Mouse (Mus musculus) retina, embryonic 14.5 days (tissue): ENCODE measurements around the gene Pigh.

Source experiments
- DNase-seq: peaks from one replicate; pipeline ENCODE4 v3.0.0-alpha.2; 2015; ENCODE audit warnings: low spot score

Gene Pigh

DNA sequence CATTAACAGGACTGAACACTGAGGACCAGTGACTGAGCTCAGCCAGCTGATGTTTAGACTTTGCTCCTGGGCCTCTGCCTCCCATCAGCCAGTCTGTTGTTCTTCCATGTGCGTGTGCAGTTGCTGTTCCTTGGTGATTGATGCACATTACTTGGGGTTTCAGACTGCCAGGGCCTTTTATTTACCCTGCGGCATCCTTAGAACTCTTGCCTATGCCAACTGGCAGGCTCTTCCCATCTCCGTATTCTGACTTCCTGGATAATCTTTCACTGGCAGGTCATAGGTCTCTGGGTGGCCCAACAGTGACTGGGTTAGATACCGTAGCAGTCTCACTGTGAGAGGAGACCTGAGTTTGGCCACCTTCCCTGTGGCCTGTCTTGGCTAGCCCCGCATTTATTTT lies 21.9 kb downstream of the Pigh start:
- DNase-seq: no peak

DNA sequence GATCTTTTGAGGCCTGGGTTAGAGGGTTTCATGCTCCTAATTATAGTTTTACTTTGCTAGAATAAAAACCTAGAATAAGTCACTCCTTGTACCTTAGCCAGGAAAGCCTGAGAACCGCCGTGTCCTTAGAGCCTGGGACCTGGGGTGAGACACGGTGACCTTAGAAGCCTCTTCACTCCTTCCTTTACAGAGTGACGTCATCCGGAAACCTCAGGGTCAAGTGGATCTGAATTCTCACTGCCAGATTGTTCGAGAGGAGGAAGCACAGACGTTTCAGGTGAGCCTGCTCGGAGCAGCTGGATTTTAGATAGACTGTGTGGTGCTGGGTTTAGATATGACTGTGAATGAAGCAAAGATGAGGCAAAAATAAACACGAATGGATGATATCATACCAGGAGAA lies 23.0 kb downstream of the Pigh start:
- DNase-seq: no peak

DNA sequence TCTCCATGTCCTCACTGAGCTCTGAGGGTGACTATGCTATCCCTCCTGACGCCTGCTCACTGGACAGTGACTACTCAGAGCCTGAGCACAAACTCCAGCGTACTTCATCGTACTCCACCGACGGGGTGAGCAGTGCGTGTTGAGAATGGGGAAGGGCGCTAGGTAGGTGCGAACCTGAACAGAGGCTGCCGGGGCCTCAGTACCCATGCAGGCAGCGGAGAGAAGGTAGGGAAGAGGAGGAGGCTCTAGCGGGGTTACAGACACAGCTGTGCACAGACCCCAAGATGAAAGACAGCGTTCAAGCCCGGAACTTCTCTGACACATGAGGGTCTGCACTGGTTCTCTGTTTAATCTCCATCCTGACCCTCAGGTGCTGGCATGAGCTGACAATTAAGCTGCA lies 25.0 kb downstream of the Pigh start:
- no peak for DNase-seq

DNA sequence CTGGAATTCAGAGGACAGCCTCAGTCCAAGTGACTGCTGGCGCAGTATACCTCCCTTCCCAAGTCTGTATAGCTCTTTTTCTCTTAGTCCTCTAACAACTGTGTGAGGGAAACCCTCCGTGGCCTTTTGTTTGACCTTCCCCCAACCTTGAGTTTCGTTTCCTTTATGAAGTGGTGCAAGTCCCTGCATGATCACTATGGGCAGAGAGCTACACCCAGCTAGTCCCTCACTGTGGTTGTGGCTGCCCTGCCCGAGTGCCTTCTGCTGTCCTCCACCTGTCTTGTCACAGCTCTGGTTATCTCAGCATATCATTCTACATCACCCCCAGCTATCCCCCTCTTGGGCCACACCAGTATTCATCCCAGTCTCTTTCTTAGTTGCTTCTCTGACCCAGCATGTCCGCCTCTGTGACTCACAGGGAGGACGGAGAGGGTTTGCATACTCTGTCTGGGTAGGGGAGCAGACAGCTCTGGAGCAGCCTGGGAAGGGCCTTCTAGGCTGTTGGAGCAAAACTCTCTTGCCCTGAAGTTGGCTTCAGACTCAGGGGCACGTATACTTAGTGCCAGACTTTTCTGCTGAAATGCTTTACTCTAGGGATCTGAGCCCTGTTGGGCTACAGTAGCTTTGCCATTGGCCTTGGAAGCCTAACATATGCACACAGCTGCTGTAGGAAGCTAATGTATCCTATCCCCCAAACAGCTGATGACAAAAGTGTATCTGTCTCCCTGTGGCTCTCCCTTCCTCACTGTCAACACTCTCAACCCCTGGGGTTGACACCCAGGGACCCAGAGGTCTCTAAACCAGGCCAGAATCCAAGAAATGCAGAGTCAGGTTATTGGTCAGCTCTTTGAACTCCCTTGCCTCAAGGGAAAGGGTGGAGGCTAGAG lies 28.4 kb downstream of the Pigh start:
- no peak for DNase-seq

DNA sequence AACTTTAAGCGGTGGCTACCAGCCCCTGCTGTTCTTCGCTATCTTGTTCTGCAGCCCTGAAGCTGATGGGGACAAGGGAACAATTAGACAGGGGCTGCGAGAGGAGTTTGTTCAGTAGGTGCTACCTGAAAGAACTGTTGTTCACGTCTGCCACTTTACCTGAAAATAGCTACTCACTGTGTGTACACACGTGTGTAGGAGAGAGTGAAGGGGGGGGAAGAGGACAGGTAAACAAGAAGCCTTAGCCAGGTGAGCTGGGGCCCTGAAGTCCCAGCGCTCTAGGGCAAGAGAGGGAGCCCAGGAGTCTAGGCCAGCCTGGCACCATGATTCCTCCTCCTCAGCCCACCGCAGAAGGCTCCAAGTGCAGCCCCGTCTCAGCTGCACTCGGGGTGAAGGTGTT lies 29.3 kb downstream of the Pigh start:
- DNase-seq: no peak

DNA sequence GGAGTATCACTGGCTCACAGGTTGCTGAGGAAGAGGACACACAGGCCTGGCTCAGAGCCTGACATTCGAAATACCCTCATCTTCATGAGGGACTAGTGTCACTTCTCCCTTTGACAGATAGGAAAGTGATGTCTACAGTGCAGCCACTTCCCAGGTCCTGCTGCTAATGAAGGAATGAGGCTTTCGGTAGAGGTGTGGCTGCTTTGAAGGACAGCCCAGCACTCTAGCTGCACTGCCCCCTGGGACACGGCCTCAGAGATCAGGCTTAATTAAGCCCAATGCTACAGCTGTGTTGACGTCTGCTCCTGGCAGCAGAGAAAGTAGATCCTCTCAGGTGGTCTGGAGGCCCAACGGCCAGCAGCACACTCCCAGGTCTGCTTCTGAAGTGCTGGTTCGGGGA lies 29.9 kb downstream of the Pigh start:
- no peak for DNase-seq

DNA sequence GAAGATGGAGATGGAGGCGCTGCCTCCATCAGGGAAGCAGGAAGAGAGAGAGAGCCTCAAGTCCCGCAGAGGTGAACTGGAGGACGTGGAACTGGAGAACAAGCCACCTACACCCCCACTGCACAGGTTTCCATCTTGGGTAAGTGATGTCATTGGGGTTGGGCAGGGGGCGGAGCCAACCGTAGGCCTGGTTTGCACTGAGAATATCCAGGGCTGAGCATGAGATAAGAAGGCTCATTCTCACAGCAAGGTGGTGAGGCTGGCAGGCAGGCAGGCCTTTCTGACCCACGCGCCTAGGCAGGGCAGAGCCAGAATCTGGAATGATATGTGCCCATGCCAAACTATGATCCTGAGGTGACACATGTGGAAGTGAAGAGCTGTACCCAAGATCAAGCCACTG lies 34.2 kb downstream of the Pigh start:
- no peak for DNase-seq

DNA sequence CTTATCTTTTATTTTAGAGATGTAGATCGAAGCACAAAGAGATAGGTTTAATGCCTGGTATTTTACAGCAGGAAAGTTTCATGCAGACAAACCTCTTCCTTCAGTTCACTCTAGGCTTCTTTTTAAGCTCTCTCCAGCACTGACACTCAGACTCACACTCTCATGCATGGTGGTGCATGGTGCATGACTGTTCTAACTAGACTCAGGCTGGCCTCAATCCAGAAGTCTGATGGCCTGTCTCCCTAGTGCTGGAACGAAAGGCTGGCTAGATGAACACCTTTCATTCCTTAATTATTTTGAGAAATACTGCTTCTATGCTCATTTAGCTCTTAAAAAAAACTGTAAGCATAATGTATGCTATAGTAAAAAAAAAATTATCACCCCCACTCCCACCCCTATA lies 37.4 kb downstream of the Pigh start:
- DNase-seq: no peak

DNA sequence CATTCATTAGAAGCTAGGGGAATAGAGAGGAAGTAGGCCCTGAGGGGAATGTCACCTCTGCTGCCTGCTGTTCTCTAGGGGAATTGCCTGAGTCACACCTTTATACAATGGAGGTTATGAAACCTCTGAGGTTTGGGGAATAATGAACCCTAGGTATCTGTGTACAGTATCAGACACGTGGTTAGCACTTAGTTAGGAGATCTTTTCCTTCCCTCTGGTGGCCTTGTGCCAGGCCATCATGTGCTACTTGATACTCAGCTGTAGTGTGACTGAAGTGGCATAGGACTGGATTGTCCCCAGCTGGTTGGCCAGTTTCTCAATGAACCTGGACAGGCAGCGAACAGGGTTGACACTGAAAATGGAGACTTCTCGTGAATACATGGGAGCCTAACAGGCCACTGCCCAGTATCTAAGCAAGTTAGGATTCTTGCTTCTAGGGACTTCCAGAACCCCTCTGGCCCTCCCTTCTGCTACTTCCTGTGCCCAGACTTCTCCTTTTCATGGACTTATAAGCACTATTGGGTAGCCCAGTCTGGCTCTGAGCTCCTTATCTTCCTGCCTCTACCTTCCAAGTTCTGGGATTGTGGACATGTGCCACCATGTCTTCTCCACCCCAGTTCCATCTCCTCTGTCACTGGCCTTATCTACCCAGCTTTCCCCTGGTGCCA lies 38.8 kb downstream of the Pigh start:
- DNase-seq: no peak

DNA sequence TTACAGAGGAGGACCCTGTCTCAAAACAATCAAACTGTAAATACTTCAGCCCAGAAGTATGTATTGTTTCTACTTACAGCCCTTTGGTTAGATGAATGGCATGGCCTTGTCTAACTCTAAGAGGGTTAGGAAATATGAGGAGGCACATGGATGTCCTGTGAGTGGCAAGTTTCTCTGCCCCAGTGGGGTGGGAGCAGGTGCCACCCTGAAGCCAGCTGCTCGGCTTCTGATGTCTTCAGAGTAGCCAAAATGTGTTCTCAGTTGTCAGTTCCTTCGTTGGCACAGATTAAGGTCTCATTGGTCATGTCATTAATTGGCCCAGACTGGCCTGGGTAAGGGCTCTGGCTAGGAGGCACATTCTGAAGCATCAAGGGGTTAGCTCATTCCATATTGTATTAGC lies 39.6 kb downstream of the Pigh start:
- no peak for DNase-seq

DNA sequence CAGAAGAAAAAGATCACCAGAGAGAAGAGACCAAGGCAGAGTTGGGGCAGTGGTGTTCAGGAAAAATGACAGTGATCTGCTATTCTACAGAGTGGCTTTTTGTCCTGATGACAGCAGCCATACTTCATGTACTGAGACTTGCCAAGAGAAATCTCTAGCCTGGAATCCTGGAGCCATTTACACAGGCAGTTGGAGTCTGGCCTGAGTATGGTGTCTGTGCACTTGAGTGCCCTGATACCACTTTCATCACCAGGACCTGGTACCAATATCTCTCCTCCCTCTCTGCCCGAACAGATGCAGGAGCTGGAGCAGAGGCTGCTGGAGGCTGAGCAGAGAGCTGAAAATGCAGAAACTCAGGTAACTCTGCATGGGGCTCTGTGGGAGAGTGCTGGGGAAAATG lies 40.6 kb downstream of the Pigh start:
- no peak for DNase-seq

DNA sequence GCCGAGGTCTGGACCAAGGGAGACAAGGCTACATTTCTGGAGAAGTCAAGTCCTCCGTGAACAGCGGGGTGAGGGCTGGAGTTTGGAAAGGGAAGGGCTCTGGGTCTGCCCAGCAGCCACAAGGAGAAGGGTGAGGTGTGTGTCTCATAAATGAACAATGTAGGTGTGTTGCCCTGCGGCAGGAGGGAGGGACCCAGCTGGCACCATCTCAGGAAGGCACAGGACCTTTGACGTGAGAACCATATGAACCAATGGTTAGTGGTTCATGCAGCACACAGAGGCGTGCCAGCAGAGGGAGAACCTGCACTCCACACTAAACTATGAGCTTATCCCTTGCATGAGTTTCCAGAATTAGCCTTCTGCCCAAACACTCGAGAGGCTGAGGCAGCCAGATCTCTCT lies 42.2 kb downstream of the Pigh start:
- no peak for DNase-seq

DNA sequence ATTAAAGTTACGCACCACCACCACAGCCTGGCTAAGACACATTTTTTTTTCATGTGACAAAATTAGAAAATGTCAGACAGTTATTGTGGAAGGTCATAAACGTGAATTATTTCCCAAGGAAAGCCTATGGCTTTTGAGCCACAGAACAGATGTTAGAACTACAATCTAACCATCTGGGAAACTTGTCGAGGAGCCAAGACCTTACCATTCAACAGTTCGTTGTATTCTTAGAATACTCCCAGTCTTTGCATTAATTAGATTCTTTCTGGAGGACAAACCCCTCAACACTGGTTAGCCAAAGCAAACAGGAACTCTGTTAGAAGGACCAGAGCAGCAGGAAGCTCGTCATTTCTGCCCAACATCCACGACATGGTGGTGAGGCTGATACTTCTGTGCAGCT lies 43.3 kb downstream of the Pigh start:
- DNase-seq: no peak

DNA sequence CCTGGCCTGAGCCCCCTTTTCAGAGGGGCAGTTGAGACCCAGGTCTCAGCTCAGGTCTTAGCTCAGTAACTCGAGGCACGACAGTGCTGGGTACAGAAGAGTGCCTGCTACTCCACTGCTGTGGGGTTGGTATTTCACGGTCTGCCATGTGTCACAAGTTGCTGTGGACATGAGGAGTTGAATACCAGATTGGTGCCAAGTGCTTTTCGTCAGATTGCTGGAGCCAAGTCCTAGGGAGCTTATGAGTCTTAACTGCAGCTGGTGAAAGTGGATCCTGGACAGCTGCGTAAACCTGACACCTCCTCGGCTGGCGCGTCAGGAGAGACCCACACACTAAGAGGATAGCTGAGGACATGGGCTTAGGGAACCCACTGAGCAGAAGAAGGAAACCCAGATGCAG lies 44.8 kb downstream of the Pigh start:
- DNase-seq: no peak

DNA sequence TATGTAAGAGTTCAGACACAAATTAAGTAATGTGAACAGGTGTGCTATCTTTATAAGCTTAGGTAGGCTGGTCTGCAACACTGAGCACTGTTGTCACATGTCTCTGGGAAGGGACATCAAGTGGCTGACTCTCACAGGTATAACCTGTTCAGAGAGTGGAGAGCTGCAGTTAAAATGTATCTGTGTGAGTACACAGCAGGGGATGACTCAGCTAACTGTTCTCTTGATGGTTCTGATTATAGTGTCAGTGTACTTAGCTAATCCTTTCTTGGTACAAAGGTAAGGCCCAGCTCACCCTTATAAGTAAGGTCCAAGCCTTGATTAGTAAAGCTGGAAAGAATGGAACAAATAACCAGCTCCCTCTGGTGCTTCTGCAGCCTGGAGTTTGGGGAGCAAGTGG lies 48.0 kb downstream of the Pigh start:
- DNase-seq: no peak

DNA sequence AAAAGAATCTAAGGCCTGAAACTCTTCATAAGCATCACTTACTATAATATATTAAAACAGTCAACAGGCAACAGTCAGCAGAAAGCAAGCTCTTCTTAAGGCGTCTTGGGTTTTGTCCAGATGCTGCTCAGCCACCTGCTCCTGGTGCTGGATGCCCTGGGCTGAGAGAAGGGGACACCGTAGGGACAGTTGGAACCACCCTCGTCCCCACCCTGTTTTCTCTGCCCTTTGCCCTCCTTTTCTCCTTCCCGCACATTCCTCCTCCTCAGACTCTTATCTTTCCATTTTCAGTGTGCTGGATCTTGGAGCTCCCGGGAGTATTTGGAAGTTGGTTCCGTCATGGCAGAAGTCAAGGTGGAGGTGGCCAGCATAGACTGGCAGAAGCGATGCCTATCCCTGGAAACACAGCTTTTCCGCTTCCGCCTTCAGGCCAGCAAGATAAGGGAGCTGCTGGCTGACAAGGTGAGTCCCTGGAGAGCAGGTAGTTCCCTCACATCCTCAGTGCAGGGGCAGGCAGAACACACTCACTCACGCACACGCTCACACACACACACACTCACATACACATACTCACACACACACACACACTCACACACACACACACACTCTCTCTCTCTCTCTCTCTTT lies 49.1 kb downstream of the Pigh start:
- DNase-seq: no peak

DNA sequence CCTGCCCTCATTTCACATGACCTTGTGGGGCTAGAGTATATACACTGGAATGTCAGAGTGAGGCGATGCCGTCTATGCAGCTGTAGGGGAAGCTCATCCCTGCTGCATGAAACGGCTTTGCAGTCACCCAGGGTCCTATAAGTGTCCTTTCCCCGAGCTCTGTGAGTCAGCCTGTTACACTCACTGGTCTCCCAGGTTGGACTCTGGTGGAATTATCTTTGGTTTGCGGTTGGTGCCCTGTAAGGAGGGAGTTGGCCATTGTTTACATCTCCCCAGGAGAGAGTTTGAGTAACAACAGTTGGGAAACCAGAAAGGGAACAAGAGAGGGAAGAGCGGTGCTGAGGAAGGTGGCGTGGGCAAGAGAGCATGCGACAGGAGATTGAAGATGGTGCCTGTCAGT lies 49.7 kb downstream of the Pigh start:
- no peak for DNase-seq

DNA sequence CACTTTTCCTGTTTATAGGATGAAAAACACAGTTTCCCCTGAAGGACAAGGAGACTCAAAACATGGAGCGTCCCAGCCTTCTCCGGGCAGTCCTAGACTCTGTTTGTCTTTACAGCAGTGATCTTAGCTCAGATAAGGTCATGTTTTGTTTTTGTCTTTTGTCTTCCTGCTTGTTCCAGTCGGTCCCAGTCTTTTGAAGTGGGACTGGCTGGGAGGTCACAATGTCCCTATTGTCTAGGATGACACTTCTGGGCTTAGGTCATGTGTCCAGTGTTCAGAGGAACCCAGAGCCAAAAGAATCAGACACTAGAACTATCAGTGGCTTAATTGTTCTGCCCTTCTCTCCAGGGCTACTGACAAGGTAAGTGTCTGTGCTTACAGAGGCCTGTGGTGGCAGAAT lies 54.1 kb downstream of the Pigh start:
- no peak for DNase-seq

DNA sequence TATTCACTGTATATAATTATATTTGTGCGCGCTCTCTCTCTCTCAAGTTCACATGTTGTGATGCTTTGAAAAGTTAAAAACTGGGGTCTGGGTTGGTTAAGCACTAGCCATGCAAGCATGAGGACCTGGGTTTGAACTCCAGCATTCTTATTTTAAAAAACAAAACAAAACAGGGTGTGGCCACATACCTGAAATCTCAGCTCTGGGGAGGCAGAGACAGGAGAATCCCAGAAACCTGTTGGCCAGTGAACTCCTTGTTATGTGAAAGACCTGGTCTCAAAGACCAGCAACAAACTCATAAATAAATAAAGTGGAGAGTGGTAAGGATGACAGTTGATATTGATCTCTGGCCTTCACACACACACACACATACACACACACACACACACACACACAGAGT lies 55.1 kb downstream of the Pigh start:
- no peak for DNase-seq
